Mouse (Mus musculus) small intestine, adult 2 months (tissue): ENCODE results near the gene Klk1b5.
"Not testable (repeated sequence)": the region's sequence is repeated elsewhere in the genome, so short reads cannot be mapped to it uniquely, and the experiment has no call there.

Source experiments
- CTCF ChIP-seq: fragments of 200-500 bp; IDR thresholded peaks from 2 replicates; pipeline ENCODE4 v1.5.1; 2012; ENCODE audit warnings: low read depth, mild to moderate bottlenecking, control low read depth, inconsistent platforms, low read length, moderate library complexity, mixed read lengths; ENCODE audit not compliant: insufficient replicate concordance, insufficient read length; ENCODE audit errors: extremely low read depth
- POLR2A ChIP-seq: fragments of 200-500 bp; IDR thresholded peaks from 2 replicates; pipeline ENCODE4 v1.6.1; 2012; ENCODE audit warnings: low read depth, mild to moderate bottlenecking, control low read depth, inconsistent platforms, low read length, moderate library complexity

DNA sequence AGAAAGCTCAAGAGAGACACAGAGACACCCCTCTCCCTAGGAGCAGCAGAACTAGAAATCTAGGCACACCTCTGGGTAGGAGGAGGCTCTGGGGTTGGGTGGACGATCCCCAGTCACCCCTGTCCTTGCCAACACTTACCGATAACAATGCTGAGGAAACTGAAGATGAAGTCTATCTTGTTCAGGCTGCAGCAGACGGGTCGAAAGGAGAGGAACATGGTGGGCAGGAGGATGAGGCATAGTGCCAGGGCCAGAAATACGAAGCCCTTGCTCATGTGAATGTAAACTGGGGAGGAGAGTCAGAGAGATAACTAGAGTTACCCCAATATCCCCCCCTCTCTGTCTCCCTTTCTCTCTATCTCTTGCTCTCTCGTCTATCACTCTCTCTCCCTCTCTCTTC lies 6.6 kb downstream of the Klk1b5 start:
- not testable (repeated sequence) for TF ChIP-seq POLR2A, CTCF
